Comparison of ENCODE assay signal across 17 mouse cellular contexts in the genomic region with DNA sequence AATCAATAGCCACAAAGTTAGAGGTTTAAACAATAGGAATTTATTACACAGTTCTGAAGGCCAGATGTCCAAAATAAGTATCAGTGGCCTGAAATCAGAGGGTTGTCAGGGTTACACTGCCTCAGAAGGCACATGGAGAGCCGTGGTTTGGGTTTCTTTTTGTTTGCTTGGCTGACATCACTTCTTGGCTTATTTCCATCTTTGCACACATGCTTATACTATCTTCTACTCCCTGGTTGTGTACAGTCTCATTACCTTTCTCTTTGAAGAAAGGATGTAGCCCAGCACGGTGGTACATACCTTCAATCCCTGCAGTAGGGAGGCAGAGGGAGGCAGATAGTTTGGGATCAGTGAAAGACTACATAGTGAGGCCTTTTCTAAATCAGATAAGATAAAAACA. TPM values are rescaled to one million over a fixed set of nuclear protein-coding genes. Genes with fewer than 3 reads are reported as not detected.
DNase-seq lines count a peak whose midpoint lies in the region; ATAC-seq and TF ChIP-seq lines count a peak whose summit lies in the region.
"Had no signal": no experiment of that assay in that cellular context is flagged by ENCODE, and none has a peak within 500 bp of the region (broad histone marks: within the 10 kb centered on the region; RNA-seq: fewer than 3 reads in every experiment).

No protein-coding gene starts in this region.

- no peak for DNase-seq in forebrain, embryonic 10.5 days (ENCODE audit: extremely low spot score, low spot score)
- no peak for DNase-seq in liver, postnatal 0 days
- peak; percentile 69 for DNase-seq in 416B (ENCODE audit: low read depth)
- DNase-seq in gastrocnemius, adult 2 months, result no peak
- no peak for DNase-seq in testis, postnatal 14 days (ENCODE audit: low spot score)
- DNase-seq: cerebellum, adult 8-10 months; heart, adult 18-20 months; kidney, postnatal 10 days; left cerebral cortex, postnatal 4 days; right cerebral cortex, adult 18-20 months; thymus, adult 18-20 months had no signal

- H3K27me3 ChIP-seq in forebrain, embryonic 13.5 days, result 0 out of 2 replicates have a peak, but pooled peaks cover 7% of the 10 kb centered on the region
- peaks cover 20% of the 10 kb centered on the region for H3K27me3 ChIP-seq in forebrain, embryonic 10.5 days (ENCODE audit: poor library complexity, severe bottlenecking)
- no peaks in the 10 kb centered on the region for H3K27me3 ChIP-seq in liver, postnatal 0 days (ENCODE audit: insufficient read depth, low read length)
- H3K27me3 ChIP-seq in liver, embryonic 12.5 days (replicated peaks), result no peaks in the 10 kb centered on the region; the same call in 1 of the 2 replicates
- no peaks in the 10 kb centered on the region; the same call in 1 of the 2 replicates for H3K27me3 ChIP-seq in forebrain, embryonic 16.5 days (replicated peaks; ENCODE audit: control insufficient read depth, insufficient read depth, low read length)

- WGBS in forebrain, embryonic 13.5 days, result 38% methylated on average over 2 of the region's 2 CpGs
- 87% methylated on average over 2 of the region's 2 CpGs for WGBS in forebrain, embryonic 10.5 days
- WGBS in liver, postnatal 0 days (ENCODE audit: insufficient replicate concordance), result 40% methylated on average over 2 of the region's 2 CpGs
- WGBS in liver, embryonic 12.5 days (ENCODE audit: insufficient replicate concordance), result 64% methylated on average over 2 of the region's 2 CpGs
- WGBS in forebrain, embryonic 16.5 days, result 11% methylated on average over 2 of the region's 2 CpGs

- H3K4me1 ChIP-seq in forebrain, embryonic 13.5 days, result peaks cover 6% of the 10 kb centered on the region
- H3K4me1 ChIP-seq in forebrain, embryonic 10.5 days, result no peaks in the 10 kb centered on the region
- H3K4me1 ChIP-seq in liver, postnatal 0 days (ENCODE audit: insufficient read depth), result peaks cover 4% of the 10 kb centered on the region
- peaks cover 9% of the 10 kb centered on the region for H3K4me1 ChIP-seq in liver, embryonic 12.5 days
- no peaks in the 10 kb centered on the region for H3K4me1 ChIP-seq in forebrain, embryonic 16.5 days (replicated peaks; ENCODE audit: control insufficient read depth, insufficient read depth, low read length)

- no peak for TF ChIP-seq EP300 in liver, postnatal 0 days (IDR thresholded peaks at IDR 0.05; ENCODE audit: low read depth)

- no peaks in the 10 kb centered on the region for H3K36me3 ChIP-seq in forebrain, embryonic 13.5 days (ENCODE audit: poor library complexity, severe bottlenecking)
- no peaks in the 10 kb centered on the region for H3K36me3 ChIP-seq in forebrain, embryonic 10.5 days (replicated peaks)
- no peaks in the 10 kb centered on the region for H3K36me3 ChIP-seq in liver, postnatal 0 days (replicated peaks; ENCODE audit: insufficient read depth, low read length)
- H3K36me3 ChIP-seq in liver, embryonic 12.5 days, result no peaks in the 10 kb centered on the region
- no peaks in the 10 kb centered on the region for H3K36me3 ChIP-seq in forebrain, embryonic 16.5 days (ENCODE audit: control insufficient read depth, insufficient read depth)

- peak; percentile 70 for ATAC-seq in forebrain, embryonic 13.5 days
- peak; percentile 84 for ATAC-seq in liver, postnatal 0 days
- no peak for ATAC-seq in liver, embryonic 12.5 days
- 0 out of 2 replicates have a peak, but pooled peaks have one; percentile 33 for ATAC-seq in forebrain, embryonic 16.5 days
- ATAC-seq: hindbrain, embryonic 16.5 days had no signal

- no peaks in the 10 kb centered on the region for H3K9me3 ChIP-seq in forebrain, embryonic 13.5 days (replicated peaks)
- H3K9me3 ChIP-seq in forebrain, embryonic 10.5 days, result no peaks in the 10 kb centered on the region
- no peaks in the 10 kb centered on the region for H3K9me3 ChIP-seq in liver, postnatal 0 days (ENCODE audit: low read length)
- no peaks in the 10 kb centered on the region for H3K9me3 ChIP-seq in liver, embryonic 12.5 days (replicated peaks)
- no peaks in the 10 kb centered on the region for H3K9me3 ChIP-seq in forebrain, embryonic 16.5 days (ENCODE audit: control insufficient read depth, low read length)

- intact Hi-C loops in gastrocnemius, adult 2 months (cut with DNase I), result no loop called here

- peak overlapping the region; percentile 10; the same call in 1 of the 2 replicates for H3K4me2 ChIP-seq in forebrain, embryonic 13.5 days
- H3K4me2 ChIP-seq in liver, postnatal 0 days (ENCODE audit: low read depth, low read length), result no peak overlapping the region
- H3K4me2 ChIP-seq in liver, embryonic 12.5 days, result no peak overlapping the region
- H3K4me2 ChIP-seq in forebrain, embryonic 16.5 days (ENCODE audit: low read length), result no peak overlapping the region

- no peak for TF ChIP-seq CTCF in liver, postnatal 0 days (IDR thresholded peaks at IDR 0.05; ENCODE audit: low read depth)
- no peak for TF ChIP-seq CTCF in gastrocnemius, adult 2 months (IDR thresholded peaks at IDR 0.05)

- H3K27ac ChIP-seq in forebrain, embryonic 13.5 days, result no peak overlapping the region; the same call in 1 of the 2 replicates
- no peak overlapping the region for H3K27ac ChIP-seq in forebrain, embryonic 10.5 days
- no peak overlapping the region for H3K27ac ChIP-seq in liver, postnatal 0 days (ENCODE audit: low read depth)
- H3K27ac ChIP-seq in liver, embryonic 12.5 days, result no peak overlapping the region
- H3K27ac ChIP-seq in forebrain, embryonic 16.5 days (ENCODE audit: low read length), result no peak overlapping the region
- no peak overlapping the region for H3K27ac ChIP-seq in gastrocnemius, adult 2 months
- H3K27ac ChIP-seq: macrophage had no signal

- no peak overlapping the region for H3K4me3 ChIP-seq in forebrain, embryonic 13.5 days
- H3K4me3 ChIP-seq in forebrain, embryonic 10.5 days, result no peak overlapping the region
- no peak overlapping the region for H3K4me3 ChIP-seq in liver, postnatal 0 days (ENCODE audit: low read depth, low read length)
- no peak overlapping the region for H3K4me3 ChIP-seq in liver, embryonic 12.5 days
- no peak overlapping the region for H3K4me3 ChIP-seq in forebrain, embryonic 16.5 days (replicated peaks; ENCODE audit: low read length)
- no peak overlapping the region for H3K4me3 ChIP-seq in gastrocnemius, adult 2 months
- H3K4me3 ChIP-seq: erythroblast, embryonic 14.5 days had no signal

- H3K9ac ChIP-seq in forebrain, embryonic 13.5 days, result no peak overlapping the region
- no peak overlapping the region for H3K9ac ChIP-seq in liver, postnatal 0 days (replicated peaks)
- H3K9ac ChIP-seq in liver, embryonic 12.5 days, result no peak overlapping the region
- H3K9ac ChIP-seq in forebrain, embryonic 16.5 days (replicated peaks; ENCODE audit: low read depth, low read length), result no peak overlapping the region

RNA-seq across cellular contexts. Expression of gene Gpd2, which starts 12.2 kb away (rescaled TPM):
- 20.3 and 22.1 TPM in 2 replicates for polyA plus RNA-seq in forebrain, embryonic 13.5 days (2015; fragmentation: Nextera tagmentation; extraction: Ambion mirVana)
- 37.5 and 39.5 TPM in 2 replicates for polyA plus RNA-seq in forebrain, embryonic 10.5 days (2016; fragmentation: Nextera tagmentation; extraction: Ambion mirVana)
- polyA plus RNA-seq in liver, postnatal 0 days (2015; fragmentation: Nextera tagmentation; extraction: Ambion mirVana), result 20.4 and 29.7 TPM in 2 replicates
- polyA plus RNA-seq in liver, embryonic 12.5 days (2016; fragmentation: Nextera tagmentation; extraction: Ambion mirVana), result 12.9 and 13.2 TPM in 2 replicates
- polyA plus RNA-seq in forebrain, embryonic 16.5 days (2015; fragmentation: Nextera tagmentation; extraction: Ambion mirVana), result 28.5 and 31.2 TPM in 2 replicates
- total RNA-seq in gastrocnemius, adult 2 months (2021), result 100 to 1,000 TPM; 155 to 233 TPM
